Mouse (Mus musculus): Measurements from ENCODE around the gene Map3k6.

Map3k6 gene

GRCm38 (mm10) chr4:133240490-133240921 is at the start of gene Map3k6:
TSS of gene Map3k6 (plus strand) at chr4:133240818.
- no peak for DNase-seq

- no peak for DNase-seq
Observed at GRCm38 (mm10) chr4:133194482-133194881, 46.1 kb upstream of the Map3k6 start.

GRCm38 (mm10) chr4:133195014-133195413 is 45.6 kb upstream of the Map3k6 start:
- DNase-seq = no peak

GRCm38 (mm10) chr4:133196136-133196535 is 44.5 kb upstream of the Map3k6 start:
- DNase-seq = no peak

GRCm38 (mm10) chr4:133196852-133197251 is 43.8 kb upstream of the Map3k6 start:
- no peak for DNase-seq

- DNase-seq = no peak
Observed at GRCm38 (mm10) chr4:133197355-133197754, 43.3 kb upstream of the Map3k6 start.

- no peak for DNase-seq
Observed at GRCm38 (mm10) chr4:133197801-133198286, 42.8 kb upstream of the Map3k6 start.

GRCm38 (mm10) chr4:133198337-133199180 is 42.1 kb upstream of the Map3k6 start:
- no peak for DNase-seq

- DNase-seq = no peak
Observed at GRCm38 (mm10) chr4:133199743-133200142, 40.9 kb upstream of the Map3k6 start.

GRCm38 (mm10) chr4:133200343-133200742 is 40.3 kb upstream of the Map3k6 start:
- peak; percentile 58 for DNase-seq

- DNase-seq = no peak
Observed at GRCm38 (mm10) chr4:133201006-133201771, 39.4 kb upstream of the Map3k6 start.

- DNase-seq = no peak
Observed at GRCm38 (mm10) chr4:133202254-133202653, 38.4 kb upstream of the Map3k6 start.

- DNase-seq = no peak
Observed at GRCm38 (mm10) chr4:133203591-133203990, 37.0 kb upstream of the Map3k6 start.

GRCm38 (mm10) chr4:133204379-133204778 is 36.2 kb upstream of the Map3k6 start:
- DNase-seq = no peak

GRCm38 (mm10) chr4:133209366-133209765 is 31.3 kb upstream of the Map3k6 start:
- peak; percentile 56 for DNase-seq

GRCm38 (mm10) chr4:133210023-133210787 is 30.4 kb upstream of the Map3k6 start:
- no peak for DNase-seq

GRCm38 (mm10) chr4:133210788-133211390 is 29.7 kb upstream of the Map3k6 start:
- no peak for DNase-seq

- DNase-seq = no peak
Observed at GRCm38 (mm10) chr4:133211751-133212561, 28.7 kb upstream of the Map3k6 start, which contains the start of the genes Cd164l2 and Gpr3. TSS of gene Cd164l2 (plus strand) at chr4:133212131. TSS of gene Gpr3 (minus strand) at chr4:133212536.

- peak; percentile 77 for DNase-seq
Observed at GRCm38 (mm10) chr4:133212562-133213267, 27.9 kb upstream of the Map3k6 start.

- DNase-seq = no peak
Observed at GRCm38 (mm10) chr4:133213268-133213590, 27.4 kb upstream of the Map3k6 start.

- no peak for DNase-seq
Observed at GRCm38 (mm10) chr4:133213661-133214060, 27.0 kb upstream of the Map3k6 start.
